Mouse (Mus musculus) ES-E14 (cell line): ENCODE results near the gene Abhd5. TPM values are rescaled to one million over a fixed set of nuclear protein-coding genes. Genes with fewer than 3 reads are reported as not detected.

Experiments used
- DNase-seq: peaks from one replicate; pipeline ENCODE4 v3.0.0-alpha.2; 2013; ENCODE audit warnings: low read depth, low spot score
- H3K27ac ChIP-seq: 2 replicates; pipeline ENCODE4 v1.5.1; 2012; ENCODE audit warnings: low read depth, mild to moderate bottlenecking, low read length, moderate library complexity, mixed read lengths; ENCODE audit not compliant: poor library complexity, insufficient read depth, severe bottlenecking
- H3K36me3 ChIP-seq: 2 replicates; pipeline ENCODE4 v1.6.1; 2012; ENCODE audit warnings: mild to moderate bottlenecking, low read length, moderate library complexity, mixed read lengths; ENCODE audit not compliant: control insufficient read depth, poor library complexity, insufficient read depth, severe bottlenecking
- H3K4me1 ChIP-seq, 2 experiments: fragments of 150-350 bp in 1 of 2; sonication (generic) in 1 of 2; 2 replicates each; pipeline ENCODE4 v1.6.1; 2012; ENCODE audit warnings: low read length in 2 of 2, mild to moderate bottlenecking in 1 of 2, mixed read lengths in 1 of 2; ENCODE audit not compliant: control insufficient read depth in 2 of 2, insufficient read depth in 2 of 2, poor library complexity in 1 of 2
- H3K4me3 ChIP-seq, 2 experiments: fragments of 150-350 bp in 1 of 2; sonication (generic) in 1 of 2; 2 replicates each; pipeline ENCODE4 v1.5.1; 2012; ENCODE audit warnings: low read length in 2 of 2, low read depth in 1 of 2, mild to moderate bottlenecking in 1 of 2, mixed read lengths in 1 of 2; ENCODE audit not compliant: insufficient read depth in 1 of 2, poor library complexity in 1 of 2, severe bottlenecking in 1 of 2
- H3K9ac ChIP-seq: 2 replicates; pipeline ENCODE4 v1.6.1; 2012; ENCODE audit warnings: low read depth, mild to moderate bottlenecking, low read length, mixed read lengths; ENCODE audit not compliant: poor library complexity, insufficient read depth, severe bottlenecking
- H3K9me3 ChIP-seq: fragments of 150-350 bp; sonication (generic); 2 replicates; pipeline ENCODE4 v1.6.1; 2012; ENCODE audit warnings: low read depth, mild to moderate bottlenecking, low read length; ENCODE audit not compliant: control insufficient read depth, insufficient read depth
- CHD2 ChIP-seq: IDR thresholded peaks from 2 replicates; pipeline ENCODE4 v1.6.1; 2014; ENCODE audit warnings: mild to moderate bottlenecking, low read depth, low read length, inconsistent platforms
- HCFC1 ChIP-seq: IDR thresholded peaks from 2 replicates; pipeline ENCODE4 v1.6.1; 2012; ENCODE audit warnings: low read length, inconsistent platforms, borderline replicate concordance; ENCODE audit not compliant: insufficient read depth
- MAFK ChIP-seq: IDR thresholded peaks from 2 replicates; pipeline ENCODE4 v1.6.1; 2014; ENCODE audit warnings: mild to moderate bottlenecking, low read depth, low read length, inconsistent platforms; ENCODE audit not compliant: insufficient read depth
- ZC3H11A ChIP-seq: IDR thresholded peaks from 2 replicates; pipeline ENCODE4 v1.6.1; 2012; ENCODE audit warnings: low read depth, mild to moderate bottlenecking, inconsistent platforms, low read length, borderline replicate concordance
- ZNF384 ChIP-seq: IDR thresholded peaks from 2 replicates; pipeline ENCODE4 v1.6.1; 2012; ENCODE audit warnings: low read depth, low read length, inconsistent platforms
- in situ Hi-C, 2 experiments: fragments of 600-800 bp; cut with MboI; formaldehyde crosslinking; loops; one replicate each; pipeline ENCODE4 v1.15.1; 2025; ENCODE audit warnings: low sequenced_read_pairs in 2 of 2, inconsistent platforms in 1 of 2; ENCODE audit not compliant: unreplicated experiment in 2 of 2
- total RNA-seq: library from RNA; depleted of rRNA; stranded (reverse); fragments of 300-350 nt; gene quantifications from 2 replicates; pipeline ENCODE4 v1.2.3, GENCODE M21; 2012

Gene Abhd5
- total RNA-seq, 1 experiment: 14.8 TPM

- Histone ChIP-seq H3K4me1 (no peaks in the 10 kb centered on the region), H3K36me3 (no peaks in the 10 kb centered on the region), H3K4me3 (no peak overlapping the region), H3K9ac (no peak overlapping the region), H3K27ac (no peak overlapping the region), H3K9me3 (no peaks in the 10 kb centered on the region)
- TF ChIP-seq CHD2 (no peak), MAFK (no peak), HCFC1 (no peak), ZC3H11A (no peak), ZNF384 (no peak)
- DNase-seq: no peak
- in situ Hi-C loops: no loop called here
Measured at GRCm38 (mm10) chr9:122422706-122423105, 71.3 kb downstream of the Abhd5 start.

DNA sequence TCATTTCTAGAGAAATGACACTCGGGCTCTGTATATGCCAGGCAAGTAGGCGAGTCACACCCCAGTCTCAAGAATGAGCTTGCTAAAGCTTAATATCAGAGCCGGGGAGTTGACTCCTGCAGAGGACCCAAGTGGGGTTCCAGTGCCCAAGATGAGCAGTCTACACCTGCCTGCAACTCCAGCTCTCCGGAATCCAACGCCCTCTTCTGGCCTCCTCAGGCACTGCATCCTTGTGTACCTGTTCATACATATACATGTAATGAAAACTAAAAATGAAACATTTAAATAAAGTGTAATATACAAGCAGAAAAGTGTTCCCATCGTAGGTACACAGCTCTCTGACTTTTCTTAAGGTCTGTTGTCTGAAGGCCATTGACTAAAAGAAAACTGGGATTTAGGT, 71.7 kb downstream of the Abhd5 start:
- DNase-seq: peak; percentile 43
- TF ChIP-seq HCFC1: no peak
- no peak for TF ChIP-seq MAFK
- TF ChIP-seq ZNF384: no peak
- no peak for TF ChIP-seq CHD2
- no peaks in the 10 kb centered on the region for H3K9me3 ChIP-seq
- no peak overlapping the region for H3K27ac ChIP-seq
- H3K4me1 ChIP-seq: no peaks in the 10 kb centered on the region
- no peak overlapping the region for H3K9ac ChIP-seq
- H3K36me3 ChIP-seq: no peaks in the 10 kb centered on the region
- H3K4me3 ChIP-seq: no peak overlapping the region
- in situ Hi-C loops: no loop called here

- H3K4me1 ChIP-seq: no peaks in the 10 kb centered on the region
- peak; percentile 56 for DNase-seq
- no peaks in the 10 kb centered on the region for H3K9me3 ChIP-seq
- TF ChIP-seq HCFC1: no peak
- TF ChIP-seq ZC3H11A: no peak
- TF ChIP-seq ZNF384: no peak
- TF ChIP-seq CHD2: no peak
- TF ChIP-seq MAFK: no peak
- in situ Hi-C loops: no loop called here
- H3K27ac ChIP-seq: no peak overlapping the region
- H3K4me3 ChIP-seq: peak overlapping the region; percentile 7 to 27; a peak in 2 of 4 replicates
- H3K36me3 ChIP-seq: no peaks in the 10 kb centered on the region
- H3K9ac ChIP-seq: no peak overlapping the region
Measured at GRCm38 (mm10) chr9:122424941-122425608, 73.7 kb downstream of the Abhd5 start.

GRCm38 (mm10) chr9:122429058-122429649, 77.7 kb downstream of the Abhd5 start:
- Histone ChIP-seq H3K4me3 (no peak overlapping the region), H3K27ac (no peak overlapping the region), H3K9ac (no peak overlapping the region), H3K9me3 (no peaks in the 10 kb centered on the region), H3K4me1 (no peaks in the 10 kb centered on the region), H3K36me3 (no peaks in the 10 kb centered on the region)
- no peak for DNase-seq
- in situ Hi-C loops: no loop called here
- no peak for TF ChIP-seq ZNF384
- no peak for TF ChIP-seq ZC3H11A
- no peak for TF ChIP-seq CHD2
- no peak for TF ChIP-seq MAFK
- no peak for TF ChIP-seq HCFC1
